Mouse (Mus musculus) forebrain, embryonic 15.5 days (tissue): ENCODE measurements around the gene Hmga1b. TPM values are rescaled to one million over a fixed set of nuclear protein-coding genes. Genes with fewer than 3 reads are reported as not detected.
A peak's percentile ranks its signal among the peaks of the same experiment; 100 is the strongest.
"Not testable (repeated sequence)": the region's sequence is repeated elsewhere in the genome, so short reads cannot be mapped to it uniquely, and the experiment has no call there.

Experiments used
- ATAC-seq: fragments of 200-750 bp; cut with Nextera tagmentation; replicated peaks from 2 replicates; pipeline ENCODE4 v1.8.0; 2017; ENCODE audit warnings: mild to moderate bottlenecking, moderate TSS enrichment, moderate library complexity
- H3K27ac ChIP-seq: fragments of 300-500 bp; sonication (generic); replicated peaks from 2 replicates; pipeline ENCODE4 v1.5.1; 2015; ENCODE audit warnings: mild to moderate bottlenecking, inconsistent platforms
- H3K27me3 ChIP-seq: fragments of 300-500 bp; sonication (generic); 2 replicates; pipeline ENCODE4 v1.6.1; 2015; ENCODE audit warnings: inconsistent platforms
- H3K36me3 ChIP-seq: fragments of 300-500 bp; sonication (generic); 2 replicates; pipeline ENCODE4 v1.6.1; 2015; ENCODE audit warnings: mild to moderate bottlenecking, inconsistent platforms
- H3K4me1 ChIP-seq: fragments of 300-500 bp; sonication (generic); 2 replicates; pipeline ENCODE4 v1.6.1; 2015; ENCODE audit warnings: inconsistent platforms
- H3K4me2 ChIP-seq: fragments of 300-500 bp; sonication (generic); replicated peaks from 2 replicates; pipeline ENCODE4 v1.6.1; 2015; ENCODE audit warnings: mild to moderate bottlenecking, inconsistent platforms
- H3K4me3 ChIP-seq: fragments of 300-500 bp; sonication (generic); 2 replicates; pipeline ENCODE4 v1.5.1; 2015; ENCODE audit warnings: mild to moderate bottlenecking, inconsistent platforms
- H3K9ac ChIP-seq: fragments of 300-500 bp; sonication (generic); replicated peaks from 2 replicates; pipeline ENCODE4 v1.6.1; 2015; ENCODE audit warnings: mild to moderate bottlenecking, inconsistent platforms
- H3K9me3 ChIP-seq: fragments of 300-500 bp; sonication (generic); 2 replicates; pipeline ENCODE4 v1.6.1; 2016; ENCODE audit warnings: inconsistent platforms
- WGBS: fragments of 180-500 bp; shearing (Covaris S2); methylation state at CpG from one replicate; pipeline ENCODE4 v1.1.7; 2015; ENCODE audit warnings: mixed read lengths; 5-methylcytosine and 5-hydroxymethylcytosine counted together
- polyA plus RNA-seq: library from polyadenylated mRNA; unstranded; fragments of >200 nt; fragmentation: Nextera tagmentation; extraction: Ambion mirVana; gene quantifications from 2 replicates; pipeline ENCODE4 v1.2.1, GENCODE M21; 2015

Hmga1b gene
- 1.8 and 2.4 TPM in 2 replicates for polyA plus RNA-seq

DNA sequence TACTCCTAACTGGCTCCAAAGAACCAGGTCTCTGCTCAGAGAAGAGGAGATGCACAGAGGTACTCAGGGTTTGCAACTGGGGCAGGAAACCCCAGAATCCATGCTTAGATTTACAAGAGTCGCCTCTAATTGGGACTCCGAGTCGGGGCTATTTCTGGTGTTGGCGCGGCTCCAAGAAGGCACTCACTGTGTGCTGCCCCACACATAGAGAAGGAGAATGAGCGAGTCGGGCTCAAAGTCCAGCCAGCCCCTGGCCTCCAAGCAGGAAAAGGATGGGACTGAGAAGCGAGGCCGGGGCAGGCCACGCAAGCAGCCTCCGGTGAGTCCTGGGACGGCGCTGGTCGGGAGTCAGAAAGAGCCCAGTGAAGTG lies at the start of gene Hmga1b:
Gene Hmga1b, plus strand, starts transcription at position 123 of the 370 bp plus-strand sequence.
- not testable (repeated sequence) for H3K9me3 ChIP-seq, H3K27me3 ChIP-seq, H3K4me3 ChIP-seq, H3K9ac ChIP-seq, H3K4me1 ChIP-seq, ATAC-seq, H3K36me3 ChIP-seq, H3K27ac ChIP-seq, H3K4me2 ChIP-seq
- WGBS = 17% methylated on average over 14 of the region's 14 CpGs

DNA sequence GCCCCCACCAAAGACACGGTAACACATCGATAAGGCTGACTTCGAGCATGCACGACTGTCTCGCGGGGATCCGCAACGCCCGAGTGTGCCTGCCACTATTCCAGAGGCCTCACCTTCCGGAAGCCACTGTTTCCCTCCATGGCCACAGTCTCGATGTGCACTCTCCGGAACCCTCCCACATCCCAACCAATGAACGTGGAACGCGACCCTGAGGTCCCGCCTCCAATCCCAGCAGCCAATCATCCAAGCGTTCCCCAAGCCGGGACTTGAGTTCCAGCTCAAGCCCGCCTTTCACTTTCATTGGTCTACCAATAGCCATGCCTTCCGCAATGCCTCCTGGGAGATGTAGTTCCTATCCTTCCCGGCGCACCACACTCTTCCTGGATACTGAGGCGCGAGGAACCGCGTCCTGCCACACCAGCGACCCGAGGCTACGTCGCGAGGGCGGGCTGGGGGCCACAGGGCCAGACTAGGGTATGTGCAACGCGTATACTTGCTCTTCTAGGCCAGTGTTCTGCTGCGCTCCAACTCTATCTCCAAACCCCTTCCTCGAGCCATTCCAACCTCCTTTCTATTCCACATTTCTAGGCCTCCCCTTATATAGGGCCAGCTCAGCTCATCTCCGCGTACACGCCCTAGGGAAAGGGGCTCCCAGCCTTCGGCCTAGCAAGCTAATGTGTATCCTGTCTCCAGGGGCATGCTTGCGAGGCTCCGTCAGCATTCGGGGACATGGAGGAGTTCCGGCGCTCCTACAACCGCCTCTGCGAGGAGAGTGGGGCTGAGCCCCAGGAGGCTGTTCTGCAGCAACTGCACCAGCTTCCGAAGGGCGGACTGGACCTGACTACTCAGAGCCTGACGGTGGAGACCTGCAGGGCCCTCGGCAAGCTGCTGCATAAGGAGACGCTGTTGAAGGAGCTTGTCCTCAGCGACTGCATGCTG lies 48.7 kb upstream of the Hmga1b start, which contains the start of the genes Cenpx and Lrrc45:
Gene Cenpx, minus strand, starts transcription at position 159 of the 939 bp plus-strand sequence.
Gene Lrrc45, plus strand, starts transcription at position 346 of the 939 bp plus-strand sequence.
- peak within 1 kb of the TSS; percentile 99 for H3K4me2 ChIP-seq
- no peaks in the 10 kb centered on the region for H3K27me3 ChIP-seq
- no peaks in the 10 kb centered on the region for H3K9me3 ChIP-seq
- peak within 1 kb of the TSS; percentile 76 for H3K27ac ChIP-seq
- peak within 1 kb of the TSS; percentile 71 for H3K9ac ChIP-seq
- ATAC-seq = peak; percentile 98
- peaks cover 25% of the 10 kb centered on the region for H3K36me3 ChIP-seq
- H3K4me1 ChIP-seq = peaks cover 30% of the 10 kb centered on the region
- WGBS = 1% methylated on average over 53 of the region's 53 CpGs
- H3K4me3 ChIP-seq = peak within 1 kb of the TSS; percentile 64

DNA sequence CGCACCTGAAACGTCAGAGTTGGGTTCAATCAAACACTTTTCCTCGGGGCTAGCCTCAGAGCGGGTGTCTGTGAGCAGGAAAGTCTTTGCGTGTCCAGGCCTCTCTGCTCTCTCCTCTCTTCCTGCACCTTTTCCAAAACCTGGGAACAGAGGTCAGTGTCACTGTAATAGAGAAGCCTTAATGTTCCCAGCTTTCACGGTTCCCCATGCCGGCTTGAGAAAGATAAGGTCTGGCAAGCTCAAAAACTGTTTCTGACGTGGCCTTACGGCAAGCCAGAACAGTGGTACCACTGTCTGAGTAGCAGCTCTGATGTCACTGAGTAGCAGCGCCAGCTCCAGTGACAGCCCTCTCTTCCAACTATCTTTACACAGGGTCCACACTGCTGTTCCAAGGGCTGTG lies 48.0 kb upstream of the Hmga1b start:
- H3K9ac ChIP-seq = peak overlapping the region; percentile 71
- H3K4me1 ChIP-seq = peaks cover 30% of the 10 kb centered on the region
- H3K27ac ChIP-seq = no peak overlapping the region
- H3K27me3 ChIP-seq = no peaks in the 10 kb centered on the region
- no peaks in the 10 kb centered on the region for H3K9me3 ChIP-seq
- 65% methylated on average over 10 of the region's 10 CpGs for WGBS
- peak overlapping the region; percentile 64 for H3K4me3 ChIP-seq
- peaks cover 29% of the 10 kb centered on the region for H3K36me3 ChIP-seq
- H3K4me2 ChIP-seq = peak overlapping the region; percentile 79
- no peak for ATAC-seq

DNA sequence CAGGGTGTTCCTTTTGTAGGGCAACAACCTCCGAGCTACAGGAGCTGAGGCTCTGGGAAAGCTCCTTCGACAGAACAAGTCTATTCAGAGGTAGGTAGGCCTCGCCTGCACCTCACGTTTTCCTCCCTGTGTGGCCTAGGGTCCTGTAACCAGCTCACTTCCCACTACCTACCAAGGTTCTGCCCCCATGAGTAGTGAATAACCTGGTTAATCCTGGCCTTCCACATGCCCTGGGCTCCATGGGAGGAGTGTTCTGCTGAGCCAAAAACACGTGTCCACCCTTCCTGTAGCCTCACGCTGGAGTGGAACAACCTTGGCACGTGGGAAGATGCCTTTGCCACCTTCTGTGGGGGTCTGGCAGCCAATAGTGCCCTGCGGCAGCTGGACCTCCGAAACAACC lies 47.5 kb upstream of the Hmga1b start:
- no peak for ATAC-seq
- Histone ChIP-seq H3K4me1 (peaks cover 30% of the 10 kb centered on the region), H3K4me2 (peak overlapping the region; percentile 79; the same call in 1 of the 2 replicates), H3K27ac (no peak overlapping the region), H3K36me3 (peaks cover 30% of the 10 kb centered on the region), H3K9me3 (no peaks in the 10 kb centered on the region), H3K27me3 (no peaks in the 10 kb centered on the region), H3K4me3 (no peak overlapping the region), H3K9ac (peak overlapping the region; percentile 71; the same call in 1 of the 2 replicates)
- 91% methylated on average over 9 of the region's 9 CpGs for WGBS

DNA sequence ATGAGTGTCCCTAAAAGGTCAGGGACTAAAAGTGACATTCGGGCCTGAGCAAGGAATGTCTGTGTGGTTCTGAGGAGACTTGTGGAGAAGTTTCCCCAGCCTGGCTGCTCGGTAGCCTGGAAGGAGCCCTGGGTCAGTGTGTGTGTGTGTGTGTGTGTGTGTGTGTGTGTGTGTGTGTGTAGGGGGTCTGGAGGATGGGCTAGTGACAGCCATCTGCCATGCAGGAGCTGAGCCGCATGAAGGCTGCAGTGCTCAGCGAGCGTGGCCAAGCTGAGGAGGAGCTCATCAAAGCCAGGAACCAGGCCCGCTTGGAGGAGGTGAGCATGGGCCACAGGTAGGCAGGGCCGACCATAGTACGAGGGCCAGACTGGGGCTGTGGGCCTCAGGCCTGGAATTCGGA lies 43.4 kb upstream of the Hmga1b start:
- H3K36me3 ChIP-seq = peaks cover 24% of the 10 kb centered on the region
- no peaks in the 10 kb centered on the region for H3K27me3 ChIP-seq

DNA sequence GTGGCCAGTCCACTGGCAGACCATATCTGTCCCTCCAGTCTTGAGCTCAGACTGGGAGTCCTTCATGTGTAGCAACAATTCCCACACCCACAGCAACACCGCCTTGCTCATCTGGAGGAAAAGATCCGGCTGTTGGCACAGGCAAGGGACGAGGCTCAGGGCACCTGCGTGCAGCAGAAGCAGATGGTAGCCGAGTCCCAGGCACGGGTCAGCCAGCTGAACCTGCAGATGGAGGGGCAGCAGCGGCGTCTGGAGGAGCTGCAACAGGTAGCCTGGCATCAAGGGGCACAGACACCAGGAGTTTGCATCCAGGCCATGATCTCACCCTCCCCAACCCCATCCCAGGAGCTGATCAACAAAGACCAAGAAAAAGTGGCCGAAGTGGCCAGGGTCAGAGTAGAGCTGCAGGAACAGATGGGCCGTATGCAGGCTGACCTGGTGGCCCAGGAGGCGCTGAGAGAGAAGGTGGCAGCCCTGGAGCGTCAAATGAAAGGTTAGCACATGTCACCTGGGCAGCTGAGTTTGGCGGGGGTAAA lies 42.7 kb upstream of the Hmga1b start:
- no peak for ATAC-seq
- H3K27me3 ChIP-seq = no peaks in the 10 kb centered on the region
- H3K9me3 ChIP-seq = no peaks in the 10 kb centered on the region
- H3K27ac ChIP-seq = no peak overlapping the region
- peaks cover 30% of the 10 kb centered on the region for H3K4me1 ChIP-seq
- H3K36me3 ChIP-seq = peaks cover 24% of the 10 kb centered on the region
- H3K4me2 ChIP-seq = 0 out of 2 replicates have a peak overlapping the region, but pooled peaks have one; percentile 96
- no peak overlapping the region for H3K9ac ChIP-seq
- WGBS = 87% methylated on average over 13 of the region's 13 CpGs
- H3K4me3 ChIP-seq = no peak overlapping the region

More for the DNA sequence above, 43.4 kb upstream of the Hmga1b start:
- WGBS = 91% methylated on average over 9 of the region's 9 CpGs
- H3K9ac ChIP-seq = no peak overlapping the region
- no peak overlapping the region for H3K4me2 ChIP-seq
- ATAC-seq = no peak
- H3K27ac ChIP-seq = no peak overlapping the region
- H3K4me1 ChIP-seq = peaks cover 37% of the 10 kb centered on the region
- H3K9me3 ChIP-seq = no peaks in the 10 kb centered on the region
- H3K4me3 ChIP-seq = no peak overlapping the region

DNA sequence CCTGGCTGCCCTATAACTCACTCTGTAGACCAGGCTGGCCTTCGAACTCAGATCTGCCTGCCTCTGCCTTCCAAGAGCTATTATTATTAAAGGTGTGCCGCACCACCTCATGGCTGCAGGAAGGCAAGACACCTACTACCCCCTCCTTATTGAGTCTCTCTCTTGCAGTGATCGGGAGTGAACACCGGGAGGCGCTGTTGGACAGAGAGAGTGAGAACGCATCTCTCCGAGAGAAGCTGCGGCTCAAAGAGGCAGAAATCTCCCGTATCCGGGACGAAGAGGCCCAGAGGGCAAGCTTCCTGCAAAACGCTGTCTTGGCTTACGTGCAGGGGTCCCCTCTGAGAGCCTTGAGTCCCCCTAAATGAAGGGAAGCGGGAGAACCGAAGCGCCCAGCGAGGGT lies 42.1 kb upstream of the Hmga1b start:
- Histone ChIP-seq H3K27ac (peak overlapping the region; percentile 8; the same call in 1 of the 2 replicates), H3K4me1 (peaks cover 25% of the 10 kb centered on the region), H3K27me3 (no peaks in the 10 kb centered on the region), H3K9ac (peak overlapping the region; percentile 71), H3K36me3 (peaks cover 24% of the 10 kb centered on the region), H3K9me3 (no peaks in the 10 kb centered on the region), H3K4me2 (peak overlapping the region; percentile 96), H3K4me3 (peak overlapping the region; percentile 52)
- 10% methylated on average over 17 of the region's 17 CpGs for WGBS
- ATAC-seq = peak; percentile 20; the same call in 1 of the 2 replicates

DNA sequence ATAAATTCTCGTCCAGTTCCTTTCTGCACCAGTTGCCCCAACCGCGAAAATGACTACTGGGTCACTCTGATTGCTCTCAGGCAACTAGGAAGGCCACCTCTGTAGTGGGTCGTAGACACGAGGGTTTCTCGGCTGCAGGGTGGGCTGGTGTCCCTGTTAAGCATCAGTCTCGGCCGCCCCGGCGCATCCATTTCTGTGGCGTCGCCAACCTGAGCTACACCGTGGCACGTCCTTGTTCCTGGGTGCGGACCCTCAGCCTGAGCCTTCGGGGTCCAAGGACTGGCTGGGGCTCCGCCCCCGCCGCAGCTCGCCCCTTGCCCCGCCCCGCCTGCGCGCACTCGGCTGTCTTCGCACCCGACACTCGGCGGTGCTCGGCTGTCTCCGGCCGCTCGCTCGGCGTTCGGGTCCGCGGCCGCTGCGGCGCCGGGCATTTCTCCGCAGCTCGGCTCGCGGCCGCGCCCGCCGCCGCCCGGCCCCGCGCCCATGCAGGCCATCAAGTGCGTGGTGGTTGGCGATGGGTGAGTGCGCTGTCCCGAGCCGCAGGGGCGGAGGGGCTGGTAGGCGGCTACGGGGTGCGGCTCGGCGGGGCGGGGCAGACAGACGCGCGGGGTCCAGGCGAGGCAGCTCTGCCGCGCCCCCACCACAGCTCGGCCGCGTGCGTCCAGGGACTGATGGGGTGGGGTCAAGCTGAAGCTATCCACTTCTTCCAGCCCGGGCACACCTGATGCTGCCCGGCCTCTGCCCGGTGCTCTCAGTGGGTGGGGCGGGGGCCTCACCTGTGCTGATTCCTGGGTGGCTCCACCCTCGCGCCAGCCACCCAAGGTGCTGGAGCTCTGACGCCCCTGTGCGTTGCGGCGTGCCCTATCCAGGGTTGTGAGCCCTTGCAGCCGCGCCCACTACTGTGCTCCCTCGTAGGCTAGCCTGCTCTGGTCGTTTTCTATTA lies 41.2 kb upstream of the Hmga1b start, which contains the start of gene Rac3:
Gene Rac3, plus strand, starts transcription at position 347 of the 943 bp plus-strand sequence.
- H3K36me3 ChIP-seq = peaks cover 24% of the 10 kb centered on the region
- WGBS = under 1% methylated on average over 89 of the region's 90 CpGs
- H3K9me3 ChIP-seq = no peaks in the 10 kb centered on the region
- peak within 1 kb of the TSS; percentile 52 for H3K4me3 ChIP-seq
- peaks cover 21% of the 10 kb centered on the region for H3K4me1 ChIP-seq
- peak within 1 kb of the TSS; percentile 8; the same call in 1 of the 2 replicates for H3K27ac ChIP-seq
- peak within 1 kb of the TSS; percentile 96 for H3K4me2 ChIP-seq
- H3K9ac ChIP-seq = peak within 1 kb of the TSS; percentile 71
- ATAC-seq = peak; percentile 88
- no peaks in the 10 kb centered on the region for H3K27me3 ChIP-seq

DNA sequence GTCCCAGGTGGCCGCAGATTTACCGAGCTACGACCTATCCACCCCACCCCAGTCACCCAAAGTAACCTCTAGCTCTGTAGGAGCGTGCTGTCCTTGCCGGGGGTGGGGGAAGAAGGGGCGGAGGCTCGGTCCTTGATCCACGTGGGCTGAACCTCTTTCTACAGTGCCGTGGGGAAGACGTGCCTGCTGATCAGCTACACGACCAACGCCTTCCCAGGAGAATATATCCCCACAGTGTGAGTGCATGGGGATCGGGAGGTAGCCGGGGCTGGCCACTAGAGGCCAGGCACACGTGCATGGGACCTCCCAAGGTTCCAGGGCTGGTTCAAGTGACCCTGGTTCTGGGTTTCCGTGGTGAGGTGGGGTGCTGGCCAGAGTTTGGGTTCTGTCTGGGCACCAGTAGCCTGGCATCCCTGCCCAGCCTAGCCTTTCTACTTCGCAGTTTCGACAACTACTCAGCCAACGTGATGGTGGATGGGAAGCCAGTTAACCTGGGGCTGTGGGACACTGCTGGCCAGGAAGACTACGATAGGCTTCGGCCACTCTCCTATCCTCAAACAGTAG lies 40.4 kb upstream of the Hmga1b start:
- Histone ChIP-seq H3K4me1 (peaks cover 28% of the 10 kb centered on the region), H3K4me3 (peak overlapping the region; percentile 52), H3K27me3 (no peaks in the 10 kb centered on the region), H3K4me2 (peak overlapping the region; percentile 96), H3K9ac (peak overlapping the region; percentile 71), H3K27ac (no peak overlapping the region), H3K36me3 (peaks cover 19% of the 10 kb centered on the region), H3K9me3 (no peaks in the 10 kb centered on the region)
- 20% methylated on average over 21 of the region's 21 CpGs for WGBS
- peak; percentile 4; the same call in 1 of the 2 replicates for ATAC-seq

DNA sequence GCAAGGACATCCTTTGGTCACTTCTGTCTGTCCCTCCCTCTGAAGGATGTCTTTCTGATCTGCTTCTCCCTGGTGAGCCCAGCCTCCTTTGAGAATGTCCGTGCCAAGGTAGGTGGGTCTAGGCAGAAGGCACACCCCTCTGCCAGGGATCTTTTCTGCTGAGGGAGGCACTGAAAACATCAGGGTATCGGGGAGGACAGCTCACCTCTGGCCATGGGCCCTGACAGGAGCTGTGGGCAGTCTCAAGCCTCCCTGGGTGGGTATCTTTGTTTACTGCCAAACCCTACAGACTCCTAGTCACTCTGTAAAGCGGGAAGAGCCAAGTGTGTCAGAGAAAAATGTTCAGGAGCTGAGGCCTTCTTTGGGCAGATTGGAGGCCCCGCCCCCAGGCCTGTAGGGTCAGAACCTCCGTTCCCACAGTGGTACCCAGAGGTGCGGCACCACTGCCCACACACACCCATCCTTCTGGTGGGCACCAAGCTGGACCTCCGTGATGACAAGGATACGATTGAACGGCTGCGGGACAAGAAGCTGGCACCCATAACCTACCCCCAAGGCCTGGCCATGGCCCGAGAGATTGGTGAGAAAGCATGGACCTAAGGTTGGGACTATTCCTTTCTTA lies 39.7 kb upstream of the Hmga1b start:
- WGBS = 86% methylated on average over 11 of the region's 11 CpGs
- Histone ChIP-seq H3K9ac (no peak overlapping the region), H3K4me3 (peak overlapping the region; percentile 52; the same call in 1 of the 2 replicates)

More for the DNA sequence above, 39.7 kb upstream of the Hmga1b start:
- H3K4me2 ChIP-seq = peak overlapping the region; percentile 96; the same call in 1 of the 2 replicates
- no peaks in the 10 kb centered on the region for H3K9me3 ChIP-seq
- H3K4me1 ChIP-seq = peaks cover 28% of the 10 kb centered on the region
- no peak overlapping the region for H3K27ac ChIP-seq
- no peaks in the 10 kb centered on the region for H3K27me3 ChIP-seq
- no peak for ATAC-seq
- peaks cover 15% of the 10 kb centered on the region for H3K36me3 ChIP-seq
